8 mouse cellular contexts compared by ENCODE assay signal in the genomic region with DNA sequence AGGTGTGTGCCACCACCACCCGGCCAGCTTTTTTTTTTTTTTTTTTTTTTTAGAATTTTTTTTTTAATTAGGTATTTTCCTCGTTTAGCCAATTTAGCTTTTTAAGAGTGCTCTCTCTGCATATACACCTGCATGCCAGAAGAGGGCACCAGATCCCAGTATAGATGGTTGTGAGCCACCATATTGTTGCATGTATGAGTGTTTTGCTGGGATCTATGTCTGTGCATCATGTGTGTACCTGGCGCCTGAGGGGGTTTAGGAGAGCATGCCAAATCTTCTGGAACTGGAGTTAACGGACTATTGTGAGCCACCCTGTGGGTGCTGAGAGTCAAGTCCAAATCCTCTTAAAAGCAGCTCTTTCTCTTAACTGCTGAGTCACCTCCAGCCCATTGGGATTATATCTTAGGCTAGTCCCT. TPM values are rescaled to one million over a fixed set of nuclear protein-coding genes. Genes with fewer than 3 reads are reported as not detected.
DNase-seq lines count a peak whose midpoint lies in the region; ATAC-seq lines count a peak whose summit lies in the region.

No protein-coding gene starts in this region.

- no peak overlapping the region for H3K4me3 ChIP-seq in heart, embryonic 10.5 days
- H3K4me3 ChIP-seq in intestine, embryonic 16.5 days (ENCODE audit: low read length): no peak overlapping the region

- 79% methylated on average over 4 of the region's 4 CpGs for WGBS in heart, embryonic 10.5 days
- WGBS in intestine, embryonic 16.5 days: 61% methylated on average over 4 of the region's 4 CpGs

- H3K4me1 ChIP-seq in heart, embryonic 10.5 days: no peaks in the 10 kb centered on the region
- no peaks in the 10 kb centered on the region for H3K4me1 ChIP-seq in intestine, embryonic 16.5 days (ENCODE audit: control insufficient read depth, insufficient read depth, low read length)

- H3K36me3 ChIP-seq in heart, embryonic 10.5 days: peaks cover 37% of the 10 kb centered on the region
- peaks cover 4% of the 10 kb centered on the region; the same call in 1 of the 2 replicates for H3K36me3 ChIP-seq in intestine, embryonic 16.5 days (ENCODE audit: control insufficient read depth, insufficient read depth, low read length)

- no peaks in the 10 kb centered on the region for H3K9me3 ChIP-seq in heart, embryonic 10.5 days
- H3K9me3 ChIP-seq in intestine, embryonic 16.5 days (ENCODE audit: control insufficient read depth, low read length): no peaks in the 10 kb centered on the region

- no peaks in the 10 kb centered on the region for H3K27me3 ChIP-seq in heart, embryonic 10.5 days (ENCODE audit: insufficient read depth, poor library complexity, severe bottlenecking)
- no peaks in the 10 kb centered on the region for H3K27me3 ChIP-seq in intestine, embryonic 16.5 days (replicated peaks; ENCODE audit: control insufficient read depth, insufficient read depth, low read length)

- H3K9ac ChIP-seq in intestine, embryonic 16.5 days (ENCODE audit: low read depth, low read length): no peak overlapping the region

- ATAC-seq in intestine, embryonic 16.5 days: peak; percentile 24; the same call in 1 of the 2 replicates
- ATAC-seq in monocyte, adult 5-6 weeks (replicated peaks; ENCODE audit: insufficient number of reproducible peaks, low FRiP score, low TSS enrichment, poor library complexity, severe bottlenecking): peak; percentile 59; the same call in 1 of the 2 replicates

- H3K4me2 ChIP-seq in intestine, embryonic 16.5 days (ENCODE audit: low read depth, low read length): no peak overlapping the region

- DNase-seq in heart, adult 18-20 months: peak; percentile 33 to 46
- DNase-seq in heart, embryonic 10.5 days (ENCODE audit: low spot score): no peak
- peak; percentile 60 for DNase-seq in CD4-positive, CD25-positive, alpha-beta regulatory T cell, adult 2 months (ENCODE audit: low read depth, low spot score)
- DNase-seq in adipocyte (ENCODE audit: low spot score): peak; percentile 43
- DNase-seq in right cerebral cortex, postnatal 14 days: no peak
- DNase-seq in right cerebral cortex, postnatal 10 days (ENCODE audit: low spot score in 2 of 2): no peak

- no peak overlapping the region for H3K27ac ChIP-seq in heart, embryonic 10.5 days
- no peak overlapping the region for H3K27ac ChIP-seq in intestine, embryonic 16.5 days (ENCODE audit: low read length)

RNA-seq across cellular contexts. Expression of a gene that starts 12.9 kb away (rescaled TPM):
- under 1 TPM; 0.25 to 0.39 TPM for total RNA-seq in heart, adult 18-20 months (2021)
- 0.38 and 0.54 TPM in 2 replicates for polyA plus RNA-seq in heart, embryonic 10.5 days (2016; fragmentation: Nextera tagmentation; extraction: Ambion mirVana)
- 0.16 and 0.23 TPM in 2 replicates for polyA plus RNA-seq in intestine, embryonic 16.5 days (2015; fragmentation: Nextera tagmentation; extraction: Ambion mirVana)
- total RNA-seq in monocyte, adult 5-6 weeks (2017): 0.10 to 0.86 TPM in 2 of 3 replicates, not detected in the other

RNA-seq across cellular contexts. Expression of a gene that starts 17.1 kb away (rescaled TPM):
- 10 to 100 TPM; 42.9 to 50.7 TPM for total RNA-seq in heart, adult 18-20 months (2021)
- 146 and 152 TPM in 2 replicates for polyA plus RNA-seq in heart, embryonic 10.5 days (2016; fragmentation: Nextera tagmentation; extraction: Ambion mirVana)
- 155 and 163 TPM in 2 replicates for polyA plus RNA-seq in intestine, embryonic 16.5 days (2015; fragmentation: Nextera tagmentation; extraction: Ambion mirVana)
- total RNA-seq in monocyte, adult 5-6 weeks (2017): 131 to 171 TPM (median 143 TPM) in 3 replicates

RNA-seq across cellular contexts. Expression of a gene that starts 27.5 kb away (rescaled TPM):
- 1 to 10 TPM; 1.1 to 1.8 TPM for total RNA-seq in heart, adult 18-20 months (2021)
- 0.78 and 1.7 TPM in 2 replicates for polyA plus RNA-seq in heart, embryonic 10.5 days (2016; fragmentation: Nextera tagmentation; extraction: Ambion mirVana)
- 1.9 and 2.0 TPM in 2 replicates for polyA plus RNA-seq in intestine, embryonic 16.5 days (2015; fragmentation: Nextera tagmentation; extraction: Ambion mirVana)
- total RNA-seq in monocyte, adult 5-6 weeks (2017): 0.21 to 0.68 TPM (median 0.48 TPM) in 3 replicates

RNA-seq across cellular contexts. Expression of a gene that starts 39.2 kb away (rescaled TPM):
- 10 to 100 TPM; 44.6 to 44.8 TPM for total RNA-seq in heart, adult 18-20 months (2021)
- polyA plus RNA-seq in heart, embryonic 10.5 days (2016; fragmentation: Nextera tagmentation; extraction: Ambion mirVana): 133 and 147 TPM in 2 replicates
- 142 and 150 TPM in 2 replicates for polyA plus RNA-seq in intestine, embryonic 16.5 days (2015; fragmentation: Nextera tagmentation; extraction: Ambion mirVana)
- 24.8 to 30.3 TPM (median 26.4 TPM) in 3 replicates for total RNA-seq in monocyte, adult 5-6 weeks (2017)

RNA-seq across cellular contexts. Expression of a gene that starts 52.7 kb away (rescaled TPM):
- total RNA-seq in heart, adult 18-20 months (2021): 10 to 100 TPM; 24.1 to 24.7 TPM
- 15.4 and 16.8 TPM in 2 replicates for polyA plus RNA-seq in heart, embryonic 10.5 days (2016; fragmentation: Nextera tagmentation; extraction: Ambion mirVana)
- 18.6 and 18.7 TPM in 2 replicates for polyA plus RNA-seq in intestine, embryonic 16.5 days (2015; fragmentation: Nextera tagmentation; extraction: Ambion mirVana)
- total RNA-seq in monocyte, adult 5-6 weeks (2017): 14.3 to 35.4 TPM (median 16.5 TPM) in 3 replicates

Comparison
In these comparisons a context has a peak if more than half of its experiments do, and no peak if none do; other contexts are left out.
1. DNase-seq: peak in heart, adult 18-20 months (2 of 2), CD4-positive, CD25-positive, alpha-beta regulatory T cell, adult 2 months (single experiment) and adipocyte (single experiment); none in heart, embryonic 10.5 days (single experiment), right cerebral cortex, postnatal 14 days (single experiment) and right cerebral cortex, postnatal 10 days (0 of 2).